Mouse (Mus musculus) heart, postnatal 0 days (tissue): ENCODE data around the gene Rbm28. TPM values are rescaled to one million over a fixed set of nuclear protein-coding genes. Genes with fewer than 3 reads are reported as not detected.

Experiments
- ATAC-seq: fragments of 200-750 bp; cut with Nextera tagmentation; 2 replicates; pipeline ENCODE4 v1.8.0; 2017; ENCODE audit warnings: low read depth, moderate number of reproducible peaks, moderate library complexity; ENCODE audit not compliant: insufficient read depth
- DNase-seq: peaks from one replicate; pipeline ENCODE4 v3.0.0-alpha.2; 2016; ENCODE audit warnings: low spot score
- H3K27ac ChIP-seq: fragments of 300-500 bp; sonication (generic); 2 replicates; pipeline ENCODE4 v1.5.1; 2014; ENCODE audit warnings: low read depth, mild to moderate bottlenecking
- H3K27me3 ChIP-seq: fragments of 300-500 bp; sonication (generic); 2 replicates; pipeline ENCODE4 v1.6.1; 2014; ENCODE audit warnings: low read length, mixed read lengths; ENCODE audit not compliant: control insufficient read depth, insufficient read depth
- H3K36me3 ChIP-seq: fragments of 300-500 bp; sonication (generic); replicated peaks from 2 replicates; pipeline ENCODE4 v1.6.1; 2014; ENCODE audit warnings: low read length, mixed read lengths; ENCODE audit not compliant: control insufficient read depth, insufficient read depth
- H3K4me1 ChIP-seq: fragments of 300-500 bp; sonication (generic); 2 replicates; pipeline ENCODE4 v1.6.1; 2014; ENCODE audit warnings: antibody characterized with exemption; ENCODE audit not compliant: control insufficient read depth, insufficient read depth
- H3K4me2 ChIP-seq: fragments of 300-500 bp; sonication (generic); 2 replicates; pipeline ENCODE4 v1.6.1; 2014; ENCODE audit warnings: low read depth, mild to moderate bottlenecking, low read length, moderate library complexity
- H3K4me3 ChIP-seq: fragments of 300-500 bp; sonication (generic); 2 replicates; pipeline ENCODE4 v1.5.1; 2014; ENCODE audit warnings: low read depth, low read length
- H3K9ac ChIP-seq: fragments of 300-500 bp; sonication (generic); replicated peaks from 2 replicates; pipeline ENCODE4 v1.6.1; 2014; ENCODE audit warnings: low read depth, low read length, mixed read lengths
- H3K9me3 ChIP-seq: fragments of 300-500 bp; sonication (generic); replicated peaks from 2 replicates; pipeline ENCODE4 v1.6.1; 2016; ENCODE audit warnings: low read length; ENCODE audit not compliant: control insufficient read depth
- CTCF ChIP-seq: IDR thresholded peaks from 2 replicates; pipeline ENCODE4 v1.5.1; 2016; ENCODE audit warnings: antibody characterized with exemption, control low read depth, low read depth
- EP300 ChIP-seq: IDR thresholded peaks from 2 replicates; pipeline ENCODE4 v1.6.1; 2016; ENCODE audit warnings: antibody characterized with exemption, low read depth
- WGBS: fragments of 180-500 bp; shearing (Covaris S2); extraction: QIAGEN DNeasy Blood & Tissue Kit; methylation state at CpG from one replicate; pipeline ENCODE4 v1.1.7; 2014; 5-methylcytosine and 5-hydroxymethylcytosine counted together
- microRNA-seq: library from miRNA; unstranded; fragments of <30 nt; microRNA quantifications from one replicate; pipeline ENCODE4, GENCODE M21; 2016
- polyA plus RNA-seq: library from polyadenylated mRNA; unstranded; fragments of >200 nt; fragmentation: Nextera tagmentation; extraction: Ambion mirVana; gene quantifications from 2 replicates; pipeline ENCODE4 v1.2.1, GENCODE M21; 2015
- total RNA-seq: library from RNA; depleted of rRNA; stranded (reverse); fragments of >200 nt; gene quantifications from 2 replicates; pipeline ENCODE4 v1.2.3, GENCODE M21; 2014; ENCODE audit warnings: low replicate concordance; rRNA removed

Rbm28 gene
- total and polyA plus RNA-seq, 2 experiments from 2014 or later = 6.8 to 13.3 TPM

DNA sequence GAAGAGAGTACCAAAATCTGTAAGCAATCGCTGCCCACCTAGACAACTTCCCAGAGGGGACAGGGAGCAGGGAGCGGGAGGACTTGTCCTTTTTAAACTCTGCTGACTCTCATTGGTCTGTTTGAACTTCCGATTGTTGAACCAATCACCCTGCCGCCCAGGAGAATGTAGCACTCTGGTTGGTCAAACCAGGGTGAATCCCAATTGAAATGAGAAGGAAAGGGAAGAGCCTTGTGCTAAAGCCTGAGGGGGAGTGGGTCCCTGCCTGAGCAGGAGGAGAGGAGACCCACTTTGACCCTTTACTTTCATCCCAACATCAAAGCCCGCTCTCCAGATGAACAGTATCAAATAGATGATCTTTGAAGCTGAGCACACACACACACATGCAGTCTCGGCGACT lies 80.4 kb downstream of the Rbm28 start:
- ATAC-seq (no peak), DNase-seq (no peak)
- H3K4me1 ChIP-seq = no peaks in the 10 kb centered on the region
- H3K27ac ChIP-seq = no peak overlapping the region
- TF ChIP-seq EP300 = no peak
- TF ChIP-seq CTCF = no peak
- H3K27me3 ChIP-seq = no peaks in the 10 kb centered on the region
- 68% methylated on average over 7 of the region's 7 CpGs for WGBS
- H3K9me3 ChIP-seq = no peaks in the 10 kb centered on the region
- no peak overlapping the region for H3K4me2 ChIP-seq
- H3K36me3 ChIP-seq = no peaks in the 10 kb centered on the region
- H3K9ac ChIP-seq = no peak overlapping the region
- H3K4me3 ChIP-seq = no peak overlapping the region

DNA sequence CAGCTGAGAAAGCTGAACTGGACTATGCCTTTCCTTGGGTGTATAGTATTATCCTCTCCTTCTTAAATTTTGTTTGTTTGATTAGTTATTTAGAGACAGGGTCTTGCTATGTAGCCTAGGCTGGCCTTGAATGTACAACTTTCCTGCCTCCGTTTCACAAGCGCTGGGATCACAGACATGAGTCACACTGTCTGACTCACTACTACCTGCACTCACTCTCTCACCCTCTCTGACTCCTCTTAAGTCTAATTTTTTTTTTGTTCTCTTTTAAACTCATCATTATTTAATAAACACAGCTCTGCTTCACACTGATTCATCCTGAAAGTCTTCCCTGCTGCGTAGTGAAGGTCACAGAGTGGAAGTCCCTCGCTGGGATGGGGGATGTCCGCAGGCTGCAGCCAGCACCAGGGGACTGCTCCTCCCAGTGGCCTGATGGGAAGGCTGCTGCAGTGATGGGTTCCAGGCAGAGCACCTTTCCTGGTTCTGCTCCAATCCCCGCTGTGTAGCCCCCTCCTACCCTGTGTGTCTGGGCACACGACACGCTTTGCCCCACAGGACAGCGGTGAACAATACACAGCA lies 81.9 kb downstream of the Rbm28 start:
- ATAC-seq = no peak
- TF ChIP-seq CTCF (no peak), EP300 (no peak)
- H3K27me3 ChIP-seq = no peaks in the 10 kb centered on the region
- no peak overlapping the region for H3K4me3 ChIP-seq
- H3K9me3 ChIP-seq = no peaks in the 10 kb centered on the region
- DNase-seq = no peak
- H3K9ac ChIP-seq = no peak overlapping the region
- 36% methylated on average over 9 of the region's 9 CpGs for WGBS
- H3K4me1 ChIP-seq = no peaks in the 10 kb centered on the region
- H3K4me2 ChIP-seq = no peak overlapping the region
- no peaks in the 10 kb centered on the region for H3K36me3 ChIP-seq
- H3K27ac ChIP-seq = no peak overlapping the region

DNA sequence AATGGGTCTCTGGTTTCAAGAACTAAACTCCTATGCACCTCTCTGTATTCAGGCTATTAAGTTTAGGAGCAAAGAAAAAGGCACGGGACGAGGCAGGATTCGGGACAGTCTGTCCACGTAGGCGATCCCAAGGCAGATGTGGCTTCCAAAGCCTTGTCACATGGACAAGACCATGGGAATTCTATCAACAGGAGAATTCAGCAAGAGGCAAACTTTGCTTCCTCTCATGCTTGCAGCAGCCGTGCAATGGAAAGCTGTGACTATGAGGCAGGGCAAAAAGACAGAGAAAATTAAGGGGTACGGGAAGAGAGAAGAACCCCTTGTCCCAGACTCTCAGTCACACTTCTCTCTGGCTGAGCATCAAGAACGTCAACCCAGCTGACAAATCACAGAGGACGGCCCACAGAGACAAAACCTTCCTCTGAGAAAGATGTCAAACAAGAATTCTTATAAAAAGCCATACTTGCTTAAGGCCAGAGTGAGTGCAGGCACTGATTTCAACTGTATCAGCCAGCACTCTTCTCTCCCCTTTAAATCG lies 82.9 kb downstream of the Rbm28 start:
- H3K27me3 ChIP-seq = no peaks in the 10 kb centered on the region
- no peaks in the 10 kb centered on the region for H3K9me3 ChIP-seq
- H3K4me2 ChIP-seq = no peak overlapping the region
- no peak for DNase-seq
- H3K4me3 ChIP-seq = no peak overlapping the region
- no peak for ATAC-seq
- WGBS = 69% methylated on average over 10 of the region's 10 CpGs
- TF ChIP-seq EP300 (no peak), CTCF (no peak)
- no peak overlapping the region for H3K9ac ChIP-seq
- no peak overlapping the region for H3K27ac ChIP-seq
- no peaks in the 10 kb centered on the region for H3K4me1 ChIP-seq
- no peaks in the 10 kb centered on the region for H3K36me3 ChIP-seq

DNA sequence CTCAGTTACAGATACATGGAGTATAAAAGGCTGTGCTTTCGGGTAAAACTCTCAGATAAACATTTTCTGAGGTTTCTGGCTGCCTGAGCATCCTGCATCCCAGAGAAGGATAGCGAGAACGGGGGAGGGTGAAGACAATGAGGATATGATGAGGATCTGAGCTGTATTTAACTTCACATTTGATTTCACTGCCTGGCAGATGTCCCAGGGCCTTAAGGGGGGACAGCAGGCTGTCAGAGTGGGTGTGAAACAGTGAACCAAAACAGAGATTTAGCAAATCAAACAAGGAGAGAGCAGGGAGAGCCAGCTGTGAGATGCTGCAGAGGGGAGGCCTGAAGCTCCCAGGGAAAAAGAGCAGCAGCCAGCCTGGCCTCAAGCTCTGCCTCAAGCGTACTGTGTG lies 85.5 kb downstream of the Rbm28 start:
- H3K27ac ChIP-seq = no peak overlapping the region
- no peak for ATAC-seq
- WGBS = 45% methylated on average over 4 of the region's 4 CpGs
- H3K4me3 ChIP-seq = no peak overlapping the region
- H3K4me1 ChIP-seq = no peaks in the 10 kb centered on the region
- DNase-seq = no peak
- no peak overlapping the region for H3K4me2 ChIP-seq
- H3K27me3 ChIP-seq = no peaks in the 10 kb centered on the region
- H3K9me3 ChIP-seq = no peaks in the 10 kb centered on the region
- no peak overlapping the region for H3K9ac ChIP-seq
- H3K36me3 ChIP-seq = no peaks in the 10 kb centered on the region
- TF ChIP-seq CTCF = no peak
- no peak for TF ChIP-seq EP300

DNA sequence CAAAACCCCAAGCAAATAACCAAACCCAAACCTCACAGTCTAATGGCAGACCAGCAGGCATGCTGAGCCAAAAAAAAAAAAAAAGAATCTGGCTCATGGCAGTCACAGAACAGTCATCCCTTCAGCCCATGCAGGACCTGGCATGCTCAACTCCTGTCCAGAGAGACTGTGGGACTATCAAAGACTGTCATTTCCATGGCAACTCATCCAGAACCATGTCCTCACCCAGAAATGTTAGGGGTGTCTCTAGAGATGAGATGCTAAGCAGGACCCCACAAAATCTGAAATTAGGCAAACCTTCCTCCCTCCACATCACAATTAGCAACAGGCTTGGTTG lies 90.7 kb downstream of the Rbm28 start:
- no peak for ATAC-seq
- Histone ChIP-seq H3K9ac (no peak overlapping the region), H3K4me3 (no peak overlapping the region), H3K36me3 (no peaks in the 10 kb centered on the region), H3K4me2 (no peak overlapping the region), H3K27ac (no peak overlapping the region), H3K9me3 (no peaks in the 10 kb centered on the region), H3K27me3 (no peaks in the 10 kb centered on the region), H3K4me1 (no peaks in the 10 kb centered on the region)
- no peak for TF ChIP-seq CTCF
- TF ChIP-seq EP300 = no peak
- DNase-seq = no peak

Small RNA genes within 50 kb of the gene (microRNA-seq; reads per million reads assigned to microRNA genes)
- gene Gm24303 = not detected

Other genes starting within 250 kb of the Rbm28 start
- gene Lep, start 104.8 kb downstream of the Rbm28 start, total RNA-seq = not detected in 2 replicates
- gene Lep, start 104.8 kb downstream of the Rbm28 start, polyA plus RNA-seq = not detected in 2 replicates
- 0.65 and 4.9 TPM in 2 replicates for gene Prrt4, start 14.6 kb upstream of the Rbm28 start, total RNA-seq
- 1.3 and 1.6 TPM in 2 replicates for gene Prrt4, start 14.6 kb upstream of the Rbm28 start, polyA plus RNA-seq
- gene Impdh1, start 51.4 kb upstream of the Rbm28 start, total RNA-seq = 13.5 and 18.9 TPM in 2 replicates
- gene Impdh1, start 51.4 kb upstream of the Rbm28 start, polyA plus RNA-seq = 23.7 and 25.7 TPM in 2 replicates
- gene Hilpda, start 107.5 kb upstream of the Rbm28 start, total RNA-seq = 42.1 and 46.5 TPM in 2 replicates
- 23.8 and 27.8 TPM in 2 replicates for gene Hilpda, start 107.5 kb upstream of the Rbm28 start, polyA plus RNA-seq
- gene Fam71f2, start 114.6 kb upstream of the Rbm28 start, total RNA-seq = not detected in 2 replicates
- 0.12 and 0.18 TPM in 2 replicates for gene Fam71f2, start 114.6 kb upstream of the Rbm28 start, polyA plus RNA-seq
- gene Fam71f1, start 154.1 kb upstream of the Rbm28 start, total RNA-seq = not detected in 2 replicates
- gene Fam71f1, start 154.1 kb upstream of the Rbm28 start, polyA plus RNA-seq = 0.07 TPM in 1 of 2 replicates, not detected in the other
- 296 and 341 TPM in 2 replicates for gene Calu, start 183.1 kb upstream of the Rbm28 start, total RNA-seq
- gene Calu, start 183.1 kb upstream of the Rbm28 start, polyA plus RNA-seq = 278 and 287 TPM in 2 replicates
- gene Opn1sw, start 223.5 kb upstream of the Rbm28 start, total RNA-seq = 15.1 TPM in 1 of 2 replicates, not detected in the other
- gene Opn1sw, start 223.5 kb upstream of the Rbm28 start, polyA plus RNA-seq = 0.12 and 0.40 TPM in 2 replicates
- gene Ccdc136, start 231.3 kb upstream of the Rbm28 start, total RNA-seq = 14.9 and 15.7 TPM in 2 replicates
- 10.6 and 14.3 TPM in 2 replicates for gene Ccdc136, start 231.3 kb upstream of the Rbm28 start, polyA plus RNA-seq